Mouse (Mus musculus): Measurements from ENCODE around the gene Gm11639.

Gene Gm11639

DNA sequence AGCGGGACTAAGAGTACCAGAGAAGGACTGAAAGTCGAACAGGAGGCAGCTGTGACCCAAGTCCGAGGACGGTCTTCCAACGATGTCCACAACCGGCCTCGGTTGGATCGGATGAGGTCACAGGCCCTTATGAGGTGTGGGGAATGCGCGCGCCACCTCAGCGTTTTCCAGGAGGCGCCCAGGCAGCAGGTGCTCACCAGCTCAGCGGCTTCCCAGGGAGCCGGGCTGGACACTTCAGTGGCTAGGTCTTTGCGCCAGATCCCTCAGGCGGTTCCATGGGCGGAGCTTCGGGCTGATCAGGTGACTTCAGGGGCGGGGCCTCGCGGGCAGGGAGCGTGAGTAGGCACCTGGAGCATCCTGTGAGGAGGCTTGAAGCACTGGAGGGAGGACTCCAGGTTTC, at the start of gene Gm11639:
TSS of gene Gm11639 (plus strand) at position 160 of the 400 bp plus-strand sequence.
- no peak for ATAC-seq (ENCODE audit: insufficient number of reproducible peaks, low FRiP score, low TSS enrichment)

DNA sequence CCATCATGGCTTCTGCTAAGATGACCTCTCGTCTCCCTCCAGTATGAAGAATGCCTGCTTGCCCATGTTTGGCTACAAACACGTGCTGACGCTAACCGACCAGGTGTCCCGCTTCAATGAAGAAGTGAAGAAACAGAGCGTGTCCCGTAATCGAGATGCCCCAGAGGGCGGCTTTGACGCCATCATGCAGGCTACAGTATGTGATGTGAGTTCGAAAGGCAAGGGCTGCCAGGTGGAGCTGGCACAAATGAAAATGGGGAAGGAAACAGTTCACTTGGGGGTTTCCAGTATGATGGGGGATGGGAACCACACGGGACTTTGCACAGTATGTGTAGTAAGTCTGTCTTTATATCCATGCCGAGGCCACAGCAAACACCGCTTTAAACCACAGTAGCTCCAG, 48.5 kb upstream of the Gm11639 start:
- ATAC-seq (ENCODE audit: insufficient number of reproducible peaks, low FRiP score, low TSS enrichment), result no peak

DNA sequence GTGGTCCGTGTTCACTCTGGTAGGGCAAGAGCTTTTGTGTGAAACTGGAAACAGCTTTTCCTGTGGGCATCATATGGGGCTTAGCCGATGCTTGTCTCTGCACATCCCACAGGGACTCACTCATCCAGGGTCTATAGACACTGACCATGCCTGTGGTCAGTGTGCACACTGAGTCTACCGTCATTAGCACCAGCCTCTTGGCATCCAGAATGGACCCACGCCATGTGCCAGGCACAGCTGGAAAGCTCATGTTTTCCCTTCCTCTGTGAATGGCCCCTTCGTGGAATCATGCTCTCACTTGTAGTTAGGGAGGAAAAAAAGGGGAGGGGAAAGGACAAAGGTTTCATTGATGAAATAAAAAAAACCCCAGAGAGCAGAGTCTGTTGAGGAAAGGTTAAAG, 47.5 kb upstream of the Gm11639 start:
- no peak for ATAC-seq (ENCODE audit: insufficient number of reproducible peaks, low FRiP score, low TSS enrichment)

DNA sequence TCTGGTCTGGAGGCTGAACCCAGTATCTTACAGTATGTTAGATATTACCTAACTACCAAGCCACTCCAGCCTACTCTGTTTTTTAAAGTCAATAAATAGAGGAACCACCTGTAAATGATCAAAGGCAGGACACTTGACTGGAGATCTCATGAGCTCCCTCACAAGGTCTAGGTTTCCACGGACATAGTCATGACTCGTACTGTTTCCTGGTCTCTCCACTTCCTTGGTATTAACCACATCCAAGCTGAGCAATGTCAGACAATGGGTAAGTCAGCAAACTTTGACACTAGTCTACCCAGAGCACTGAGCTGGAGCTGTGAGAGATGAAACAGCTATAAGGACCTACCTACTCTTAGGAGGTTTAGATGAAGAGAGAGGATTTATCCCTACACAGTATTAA, 46.6 kb upstream of the Gm11639 start:
- ATAC-seq (ENCODE audit: insufficient number of reproducible peaks, low FRiP score, low TSS enrichment), result no peak

DNA sequence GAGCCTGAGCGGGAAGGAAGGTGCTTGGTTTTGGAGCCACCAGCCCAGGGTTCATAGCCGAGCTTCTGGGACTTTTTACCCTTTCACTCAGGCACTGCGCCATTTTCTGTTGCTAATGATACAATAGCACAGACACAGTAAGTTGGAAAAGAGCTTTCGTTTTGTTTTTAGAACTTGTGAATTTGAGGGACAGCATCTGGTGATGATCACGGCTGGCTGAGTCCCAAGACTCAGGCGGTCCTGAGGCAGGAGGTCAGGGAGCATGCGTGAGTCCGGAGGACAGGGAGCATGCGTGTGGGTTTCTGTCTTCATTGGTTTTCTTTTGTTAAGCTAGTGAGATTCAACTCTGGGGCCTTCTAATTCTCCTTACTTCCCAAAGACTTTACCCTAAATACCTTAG, 45.9 kb upstream of the Gm11639 start:
- ATAC-seq (ENCODE audit: insufficient number of reproducible peaks, low FRiP score, low TSS enrichment), result no peak

DNA sequence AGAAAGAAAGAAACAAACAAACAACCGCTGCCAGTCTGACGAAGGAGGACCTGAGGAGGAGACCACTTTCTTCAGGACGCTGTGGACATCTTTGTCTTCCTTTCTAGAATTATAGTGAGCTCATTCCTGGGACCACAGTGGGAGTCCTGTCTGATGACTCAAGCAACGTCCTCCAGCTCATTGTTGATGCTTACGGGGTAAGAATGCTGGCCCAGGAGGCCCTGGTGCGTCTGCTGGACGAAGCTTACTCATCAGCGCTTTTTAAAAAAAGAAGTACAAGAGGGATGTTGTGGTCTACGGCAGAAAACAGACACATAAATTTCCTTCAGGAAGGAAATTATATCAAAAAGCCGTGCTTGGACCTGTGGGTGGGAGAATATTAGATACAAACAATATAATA, 44.6 kb upstream of the Gm11639 start:
- no peak for ATAC-seq (ENCODE audit: insufficient number of reproducible peaks, low FRiP score, low TSS enrichment)

DNA sequence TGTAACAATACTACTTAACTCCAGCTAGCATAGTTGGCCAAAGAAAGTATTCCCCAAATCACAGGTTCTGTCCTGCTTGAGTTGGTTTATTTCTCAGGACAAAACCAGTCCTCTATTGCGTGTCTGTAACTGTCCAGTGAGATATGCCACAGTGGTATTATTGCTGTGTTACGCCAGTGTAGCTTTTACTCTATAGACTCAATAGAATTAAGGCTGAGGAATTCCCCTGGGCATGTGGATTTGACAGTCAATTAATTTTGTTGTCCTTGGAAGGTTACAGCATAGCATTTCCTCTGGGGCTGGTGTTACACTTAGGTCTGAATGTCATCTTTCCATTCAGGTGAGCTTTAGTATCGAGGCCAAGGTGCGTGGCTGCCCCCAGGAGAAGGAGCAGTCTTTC, 42.3 kb upstream of the Gm11639 start:
- no peak for ATAC-seq (ENCODE audit: insufficient number of reproducible peaks, low FRiP score, low TSS enrichment)

DNA sequence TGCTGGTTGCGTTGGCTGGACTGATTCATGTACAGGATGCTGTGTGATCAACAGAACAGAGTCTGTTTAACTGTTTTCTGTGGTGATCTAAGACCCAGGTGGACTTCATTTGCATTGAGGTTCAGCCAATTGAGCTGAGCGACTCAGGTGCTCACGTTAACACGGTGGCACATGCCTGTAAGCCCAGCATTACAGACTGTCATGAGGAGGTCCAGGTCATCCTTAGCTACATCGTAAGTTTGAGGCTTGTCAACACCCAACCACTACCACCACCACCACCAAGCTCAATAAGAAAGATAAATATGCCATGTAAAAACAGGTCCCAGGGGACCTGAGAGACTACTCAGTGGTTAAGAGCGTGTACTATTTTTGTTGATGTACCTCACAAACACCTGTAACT, 40.1 kb upstream of the Gm11639 start:
- ATAC-seq (ENCODE audit: insufficient number of reproducible peaks, low FRiP score, low TSS enrichment), result no peak

DNA sequence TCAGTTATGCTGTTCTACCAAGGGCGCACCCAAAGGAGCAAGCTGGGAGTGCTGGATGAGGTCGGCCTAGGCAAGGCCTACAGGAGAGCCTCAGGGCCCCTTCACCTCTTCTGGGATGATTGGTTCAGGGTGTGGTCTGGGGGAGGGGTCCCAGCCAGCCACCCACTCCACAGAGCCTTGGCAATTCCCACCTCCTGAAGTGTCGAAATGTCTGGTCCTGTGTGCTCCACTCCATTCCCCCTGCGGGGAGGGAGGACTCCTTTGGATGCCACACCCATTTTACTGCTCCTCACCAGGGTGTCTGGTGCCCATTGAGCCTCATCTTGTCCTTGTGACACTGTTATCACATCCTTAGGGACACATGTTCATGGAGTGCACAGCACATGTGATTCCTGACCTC, 39.3 kb upstream of the Gm11639 start:
- ATAC-seq (ENCODE audit: insufficient number of reproducible peaks, low FRiP score, low TSS enrichment), result no peak

DNA sequence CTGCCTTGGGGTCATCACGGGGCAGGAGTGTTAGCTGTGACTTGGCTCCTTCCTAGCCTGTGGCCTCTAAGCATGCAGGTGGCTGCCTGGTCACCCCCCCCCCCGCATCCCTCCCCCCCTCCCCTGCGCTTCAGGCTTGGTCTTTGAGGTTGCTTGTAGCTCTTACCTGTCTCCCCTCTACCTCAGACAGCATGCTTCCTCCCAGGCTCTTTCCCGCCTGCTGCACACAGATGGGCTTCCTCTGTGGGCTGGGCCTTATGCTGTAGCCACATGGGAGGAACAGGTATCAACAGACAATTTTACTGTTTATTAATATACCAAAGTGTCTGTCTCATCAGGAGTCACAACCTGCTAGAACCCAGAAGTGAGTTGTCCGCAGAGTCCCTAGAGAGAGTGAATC, 38.9 kb upstream of the Gm11639 start:
- no peak for ATAC-seq (ENCODE audit: insufficient number of reproducible peaks, low FRiP score, low TSS enrichment)

DNA sequence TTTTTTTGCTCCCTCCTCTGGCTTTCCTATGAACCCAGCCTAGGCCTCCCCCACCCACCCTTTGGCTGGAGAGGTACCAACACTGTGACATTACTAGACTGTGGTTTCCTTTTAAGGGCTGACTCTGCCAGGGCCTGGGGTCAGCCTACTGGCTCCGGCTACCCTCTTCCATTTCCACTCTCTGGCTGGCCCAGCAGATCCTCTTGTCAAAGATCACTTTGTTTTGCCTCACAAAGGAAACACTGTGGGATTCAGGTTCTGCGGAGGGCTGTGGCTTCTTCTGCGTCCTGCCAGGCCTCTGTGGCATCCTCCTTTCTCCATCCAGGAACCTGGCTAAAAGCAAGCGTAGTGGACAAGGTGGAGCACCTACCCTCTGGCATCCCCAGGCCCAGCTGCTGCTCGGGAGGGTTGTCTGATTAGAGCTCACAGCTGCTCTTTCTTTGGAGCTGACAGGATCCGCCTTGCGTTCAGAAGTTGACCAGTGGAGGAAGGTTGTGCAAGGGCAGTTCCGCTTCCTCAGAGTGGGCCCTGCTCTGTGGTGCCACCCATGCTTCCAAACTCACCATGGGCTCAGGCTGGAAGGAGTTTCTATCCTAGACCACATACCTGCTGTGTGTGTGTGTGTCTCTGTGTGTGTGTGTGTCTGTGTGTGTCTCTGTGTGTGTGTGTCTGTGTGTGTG, 38.2 kb upstream of the Gm11639 start:
- no peak for ATAC-seq (ENCODE audit: insufficient number of reproducible peaks, low FRiP score, low TSS enrichment)

DNA sequence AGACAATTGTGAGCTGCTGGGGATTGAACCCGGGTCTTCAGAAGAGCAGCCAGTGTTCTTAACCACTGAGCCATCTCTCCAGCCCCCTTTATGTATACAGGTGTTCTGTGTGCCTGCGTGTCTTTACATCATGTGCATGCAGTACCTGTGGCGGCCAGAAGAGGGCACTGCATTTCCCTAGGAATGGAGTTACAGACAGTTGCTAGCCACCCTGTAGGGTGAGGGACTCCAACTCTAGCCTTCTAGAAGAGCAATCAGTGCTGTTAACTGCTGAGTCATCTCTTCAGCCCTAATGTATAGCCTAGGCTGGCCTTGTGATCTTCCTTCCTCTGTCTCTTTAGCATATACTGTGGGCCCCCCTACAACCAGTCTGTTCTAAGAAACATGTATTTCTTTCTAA, 36.9 kb upstream of the Gm11639 start:
- ATAC-seq (ENCODE audit: insufficient number of reproducible peaks, low FRiP score, low TSS enrichment), result no peak

DNA sequence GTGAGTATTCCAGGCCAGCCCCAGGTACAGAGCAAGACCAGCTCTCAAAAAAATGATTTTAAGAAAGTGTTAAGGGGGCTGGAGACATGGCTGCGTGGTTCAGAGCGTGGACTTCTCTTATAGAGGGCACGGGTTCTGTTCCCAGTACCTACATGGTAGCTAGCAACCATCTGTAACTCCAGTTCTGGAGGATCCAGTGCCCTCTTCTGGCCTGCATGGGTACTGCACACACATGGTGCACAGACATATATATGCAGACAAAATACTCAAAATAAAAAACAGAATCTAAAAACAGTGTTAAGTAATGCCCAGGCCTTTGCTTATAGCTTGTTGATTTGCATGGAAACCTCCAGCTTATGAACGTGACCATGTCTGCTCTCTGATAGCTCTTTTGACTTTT, 24.9 kb upstream of the Gm11639 start:
- no peak for ATAC-seq (ENCODE audit: insufficient number of reproducible peaks, low FRiP score, low TSS enrichment)

DNA sequence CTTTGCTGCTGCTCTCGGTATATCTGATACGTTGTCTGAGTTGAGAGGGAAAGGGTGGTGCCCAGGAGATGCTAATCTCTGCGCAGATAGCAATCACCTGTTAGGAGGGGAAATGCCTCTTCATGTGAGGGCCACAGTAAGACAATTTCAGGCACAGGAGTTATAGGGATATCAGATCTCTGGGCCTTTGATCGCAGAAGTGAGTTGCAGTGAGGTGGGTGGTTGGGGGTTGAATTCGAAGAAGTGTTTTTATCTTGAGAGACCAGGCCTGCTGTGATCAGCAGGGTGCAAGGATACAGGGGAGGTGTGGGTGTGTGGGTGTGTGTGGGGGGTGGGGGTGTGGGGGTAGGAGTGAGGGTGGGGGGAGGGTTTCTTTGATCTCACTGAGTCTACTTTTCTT, 24.4 kb upstream of the Gm11639 start:
- ATAC-seq (ENCODE audit: insufficient number of reproducible peaks, low FRiP score, low TSS enrichment), result no peak

DNA sequence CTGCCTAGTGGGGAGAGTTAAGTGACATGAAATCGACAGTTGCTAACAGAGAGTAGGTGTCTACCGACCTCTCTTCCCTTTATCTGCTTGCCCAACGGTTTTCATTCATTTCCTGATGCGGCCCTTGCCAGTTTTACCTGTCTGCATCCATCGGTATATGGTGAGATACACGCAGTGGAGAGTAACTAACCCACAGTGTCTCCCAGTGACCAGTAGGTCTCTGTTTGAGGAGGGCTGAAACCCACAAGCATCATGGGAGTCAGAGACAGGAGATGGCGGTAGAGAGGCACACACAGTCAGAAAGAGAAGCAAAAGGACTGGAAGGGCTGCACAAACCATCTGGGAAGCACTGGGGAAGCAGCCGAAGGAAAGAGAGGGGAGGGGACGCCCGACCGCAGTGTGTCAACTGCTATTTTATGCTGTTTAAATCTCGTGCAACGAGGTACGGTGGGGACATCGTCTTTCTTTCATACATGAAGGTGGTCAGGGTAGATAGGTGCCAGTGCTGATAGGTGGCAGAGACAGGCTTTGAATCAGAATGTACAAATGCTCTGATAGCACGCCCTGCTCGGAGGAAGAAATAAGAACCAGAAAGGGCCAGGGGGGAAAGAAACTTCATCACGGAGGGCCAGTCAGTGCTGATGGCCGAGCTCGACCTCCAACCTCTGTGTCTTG, 23.8 kb upstream of the Gm11639 start:
- no peak for ATAC-seq (ENCODE audit: insufficient number of reproducible peaks, low FRiP score, low TSS enrichment)

DNA sequence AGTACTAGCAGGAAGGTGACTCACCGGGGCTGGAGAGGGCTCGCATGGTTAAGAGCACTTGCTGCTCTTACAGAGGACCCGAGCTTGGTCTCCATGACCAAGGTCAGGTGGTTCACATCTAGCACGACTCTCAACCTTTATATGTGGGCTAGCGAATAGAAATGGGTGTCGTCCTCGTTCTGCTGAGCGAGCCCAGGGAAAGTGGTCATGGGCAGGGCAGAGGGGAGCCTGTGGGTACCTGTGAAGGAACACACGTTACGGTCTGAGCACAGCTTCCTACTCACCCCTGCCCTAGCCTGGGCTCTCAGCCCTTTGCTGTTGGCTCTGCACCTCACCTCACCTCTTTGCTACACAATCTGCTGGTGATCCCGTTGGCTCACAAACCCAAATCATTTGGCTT, 22.9 kb upstream of the Gm11639 start:
- ATAC-seq (ENCODE audit: insufficient number of reproducible peaks, low FRiP score, low TSS enrichment), result no peak

DNA sequence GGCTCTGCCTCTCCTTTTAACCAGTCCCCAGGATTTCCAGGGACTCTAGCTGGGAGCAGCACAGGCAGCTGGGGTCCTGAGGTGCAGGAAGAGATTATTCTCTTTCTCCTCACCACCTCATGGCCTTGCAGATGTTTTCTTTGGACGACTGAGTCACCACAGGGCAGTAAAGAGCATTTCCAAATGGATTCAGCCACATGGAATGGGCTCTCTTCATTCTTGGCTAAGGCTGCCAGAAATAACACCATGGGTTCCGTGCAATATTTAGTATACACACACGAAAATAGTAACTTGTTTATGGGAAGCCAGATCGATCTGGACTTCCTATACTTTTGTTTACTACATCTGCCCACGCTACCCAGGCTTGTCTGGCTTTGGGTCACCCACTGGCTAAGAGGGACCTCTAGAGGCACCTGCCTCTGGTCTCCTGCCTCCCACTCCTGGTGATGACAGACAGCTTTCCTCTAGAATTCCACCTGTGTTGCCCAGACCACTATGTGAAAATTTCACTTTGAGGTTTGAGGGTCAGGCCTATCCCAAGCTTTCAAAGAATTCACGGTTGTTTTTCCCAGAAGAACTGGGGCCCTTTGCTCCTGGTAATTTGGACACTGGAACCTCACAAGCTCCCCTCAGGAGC, 22.1 kb upstream of the Gm11639 start:
- ATAC-seq (ENCODE audit: insufficient number of reproducible peaks, low FRiP score, low TSS enrichment), result no peak

DNA sequence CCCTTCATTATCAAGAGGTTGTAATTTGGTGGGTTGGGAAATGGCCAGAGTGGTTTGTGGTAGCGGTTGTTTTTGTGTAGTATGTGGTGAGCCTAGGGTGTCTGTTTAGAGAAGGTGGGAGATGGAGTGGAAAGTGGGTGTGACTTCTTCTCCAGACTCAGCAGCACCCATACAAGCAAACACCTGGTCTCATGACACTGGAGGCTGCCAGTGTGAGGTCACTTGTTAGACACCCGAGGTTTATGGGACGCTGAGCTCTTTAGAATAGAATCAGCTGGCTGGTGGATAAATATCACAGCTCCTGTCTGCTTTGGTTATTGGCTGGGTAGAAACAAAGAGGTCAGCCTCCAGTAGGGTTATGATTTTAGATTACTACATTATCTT, 21.6 kb upstream of the Gm11639 start:
- no peak for ATAC-seq (ENCODE audit: insufficient number of reproducible peaks, low FRiP score, low TSS enrichment)

DNA sequence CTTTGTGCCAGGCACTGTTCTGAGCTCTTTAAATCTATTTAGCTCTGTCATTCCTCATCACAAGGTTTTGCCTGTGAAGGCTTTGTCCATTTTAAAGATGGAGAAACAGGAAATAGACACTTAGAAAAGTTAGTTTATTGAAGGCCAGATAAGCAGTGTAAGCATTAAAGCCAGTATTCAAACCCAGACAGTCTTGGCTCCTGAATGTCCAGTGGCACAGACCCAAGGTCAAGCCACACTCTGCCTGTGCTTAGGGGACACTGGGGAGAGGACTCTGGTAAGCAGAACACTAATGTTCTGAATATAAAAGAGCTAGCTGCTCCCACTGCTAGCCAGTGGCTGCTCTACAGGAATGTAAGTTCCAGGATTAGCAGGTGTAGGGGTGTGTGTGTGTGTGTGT, 21.1 kb upstream of the Gm11639 start:
- no peak for ATAC-seq (ENCODE audit: insufficient number of reproducible peaks, low FRiP score, low TSS enrichment)

DNA sequence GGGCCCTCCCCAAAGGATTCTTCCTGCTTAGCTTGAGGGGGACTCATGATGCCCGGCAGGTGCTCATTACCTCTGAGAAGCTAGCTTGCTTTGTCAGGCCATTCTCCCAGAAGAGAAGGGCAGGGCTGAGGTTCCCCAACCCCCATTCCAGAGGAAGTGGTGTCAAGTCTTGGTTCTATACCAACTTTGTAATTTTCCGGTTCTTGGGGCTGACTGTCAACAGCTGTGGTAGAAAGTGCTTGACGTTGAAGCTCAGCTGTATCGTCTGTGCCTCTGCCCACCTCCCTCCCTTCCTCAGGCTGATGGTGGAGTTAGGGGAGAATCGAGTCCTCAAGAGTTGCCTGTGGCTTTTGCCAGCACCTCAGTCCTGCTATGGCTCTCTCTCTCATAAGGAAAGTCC, 18.1 kb upstream of the Gm11639 start:
- no peak for ATAC-seq (ENCODE audit: insufficient number of reproducible peaks, low FRiP score, low TSS enrichment)

DNA sequence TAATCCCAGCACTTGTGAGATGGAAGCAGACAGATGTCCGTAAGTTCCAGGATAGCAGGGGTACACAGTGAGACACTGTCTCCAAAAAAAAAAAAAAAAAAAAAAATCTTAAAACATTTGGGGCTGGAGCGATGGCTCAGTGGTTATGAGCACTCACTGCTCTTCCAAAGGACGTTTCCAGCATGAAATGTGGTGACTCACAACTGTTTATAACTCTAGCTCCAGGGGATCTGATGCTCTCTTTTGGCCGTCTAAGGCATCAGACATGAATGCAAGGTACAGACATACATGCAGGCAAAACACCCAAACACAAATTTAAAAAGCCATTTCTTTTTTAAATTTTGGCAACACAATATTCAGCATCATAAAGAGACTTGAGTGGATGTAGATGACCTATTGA, 12.1 kb upstream of the Gm11639 start:
- ATAC-seq (ENCODE audit: insufficient number of reproducible peaks, low FRiP score, low TSS enrichment), result no peak

DNA sequence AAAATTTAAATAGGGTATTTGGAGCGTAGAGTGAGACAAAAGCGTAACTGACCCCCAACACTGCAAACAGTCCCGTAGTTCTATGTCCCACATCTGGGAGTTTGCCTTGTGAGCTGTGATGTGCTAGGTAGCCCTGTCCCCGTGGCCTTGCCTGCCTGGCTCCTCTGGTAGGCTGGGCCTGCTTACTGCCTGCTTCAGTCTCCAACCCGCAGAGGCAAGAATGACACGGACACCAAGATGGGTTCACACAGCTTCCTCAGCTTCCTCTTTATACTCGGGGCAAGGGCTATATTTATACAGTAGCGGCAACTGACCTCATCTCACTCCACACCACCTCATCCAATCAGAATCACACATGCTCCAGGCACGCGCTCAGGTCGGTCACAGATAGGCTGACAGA, 10.7 kb upstream of the Gm11639 start:
- no peak for ATAC-seq (ENCODE audit: insufficient number of reproducible peaks, low FRiP score, low TSS enrichment)
